Comparison of ENCODE assay signal across 8 mouse cellular contexts in the genomic region with DNA sequence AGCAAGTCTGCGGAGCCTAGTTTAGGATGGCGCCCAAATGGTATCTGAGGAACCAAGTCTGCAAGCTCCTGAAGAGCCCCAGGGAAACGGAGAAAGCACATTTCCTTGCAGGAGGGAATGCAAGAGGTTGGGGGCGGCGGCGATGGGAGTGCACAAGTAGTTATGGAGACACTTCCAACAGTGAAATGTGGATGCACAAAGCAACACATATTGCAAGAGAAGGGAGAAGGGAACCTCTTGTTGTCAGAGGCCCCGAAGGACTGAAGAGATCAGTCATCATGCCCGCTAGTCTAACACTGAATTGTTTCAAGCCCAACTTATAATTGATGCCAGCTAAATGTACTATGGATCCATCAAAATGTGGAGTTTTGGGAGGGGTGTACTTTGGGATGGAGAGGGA. TPM values are rescaled to one million over a fixed set of nuclear protein-coding genes. Genes with fewer than 3 reads are reported as not detected.
DNase-seq lines count a peak whose midpoint lies in the region; ATAC-seq and TF ChIP-seq lines count a peak whose summit lies in the region.

No protein-coding gene starts in this region.

- TF ChIP-seq CTCF in cerebellum, adult 2 months (IDR thresholded peaks at IDR 0.05; ENCODE audit: borderline replicate concordance, insufficient read depth, low read depth, low read length): no peak
- TF ChIP-seq CTCF in E14TG2a.4 (conservative IDR thresholded peaks at IDR 0.05; ENCODE audit: low read length): no peak

- H3K27me3 ChIP-seq in cerebellum, adult 2 months (ENCODE audit: control insufficient read depth, insufficient read depth, low read length): no peaks in the 10 kb centered on the region
- H3K27me3 ChIP-seq in E14TG2a.4 (ENCODE audit: insufficient read depth, low read length): peaks cover 26% of the 10 kb centered on the region
- H3K27me3 ChIP-seq in embryonic facial prominence, embryonic 11.5 days (ENCODE audit: control insufficient read depth, insufficient read depth, low read length): no peaks in the 10 kb centered on the region
- H3K27me3 ChIP-seq in limb, embryonic 11.5 days (ENCODE audit: control insufficient read depth, insufficient read depth, low read length): no peaks in the 10 kb centered on the region

- no peak for TF ChIP-seq POLR2A in cerebellum, adult 2 months (IDR thresholded peaks at IDR 0.05; ENCODE audit: borderline replicate concordance, insufficient read depth, low read length)

- no peak overlapping the region for H3K4me3 ChIP-seq in cerebellum, adult 2 months (replicated peaks; ENCODE audit: insufficient read depth, low read depth, low read length)
- peak overlapping the region; percentile 52 for H3K4me3 ChIP-seq in E14TG2a.4 (replicated peaks; ENCODE audit: low read length)
- H3K4me3 ChIP-seq in embryonic facial prominence, embryonic 11.5 days (ENCODE audit: low read depth, low read length): no peak overlapping the region
- no peak overlapping the region for H3K4me3 ChIP-seq in limb, embryonic 11.5 days (ENCODE audit: low read depth, low read length)

- 6% methylated on average over 8 of the region's 8 CpGs for WGBS in cerebellum, adult 2 months
- 28% methylated on average over 8 of the region's 8 CpGs for WGBS in embryonic facial prominence, embryonic 11.5 days
- WGBS in limb, embryonic 11.5 days: 38% methylated on average over 8 of the region's 8 CpGs

- ATAC-seq in embryonic facial prominence, embryonic 11.5 days (replicated peaks; ENCODE audit: insufficient number of reproducible peaks, low FRiP score, low TSS enrichment, low read depth): no peak
- ATAC-seq in limb, embryonic 11.5 days (ENCODE audit: insufficient number of reproducible peaks, low FRiP score, low TSS enrichment, low read depth): no peak
- no peak for ATAC-seq in megakaryocyte, adult 5-6 weeks (ENCODE audit: poor library complexity, severe bottlenecking)

- no peaks in the 10 kb centered on the region for H3K4me1 ChIP-seq in cerebellum, adult 2 months (ENCODE audit: control insufficient read depth, insufficient read depth, low read length)
- peaks cover 38% of the 10 kb centered on the region for H3K4me1 ChIP-seq in E14TG2a.4 (replicated peaks; ENCODE audit: low read depth, low read length)
- no peaks in the 10 kb centered on the region for H3K4me1 ChIP-seq in embryonic facial prominence, embryonic 11.5 days (ENCODE audit: control insufficient read depth, insufficient read depth, low read length)
- peaks cover 9% of the 10 kb centered on the region; the same call in 1 of the 2 replicates for H3K4me1 ChIP-seq in limb, embryonic 11.5 days (ENCODE audit: control insufficient read depth, insufficient read depth, low read length)

- 0 out of 2 replicates have a peak overlapping the region, but pooled peaks have one; percentile 23 for H3K9ac ChIP-seq in embryonic facial prominence, embryonic 11.5 days (replicated peaks; ENCODE audit: low read length)
- 0 out of 2 replicates have a peak overlapping the region, but pooled peaks have one; percentile 22 for H3K9ac ChIP-seq in limb, embryonic 11.5 days (ENCODE audit: low read length)

- H3K27ac ChIP-seq in cerebellum, adult 2 months (ENCODE audit: insufficient read depth, low read length): no peak overlapping the region
- H3K27ac ChIP-seq in embryonic facial prominence, embryonic 11.5 days (replicated peaks; ENCODE audit: low read depth, low read length): peak overlapping the region; percentile 44; the same call in 1 of the 2 replicates
- peak overlapping the region; percentile 49; the same call in 1 of the 2 replicates for H3K27ac ChIP-seq in limb, embryonic 11.5 days (replicated peaks; ENCODE audit: low read depth, low read length)

- H3K9me3 ChIP-seq in E14TG2a.4 (ENCODE audit: low read length): no peaks in the 10 kb centered on the region
- H3K9me3 ChIP-seq in embryonic facial prominence, embryonic 11.5 days (replicated peaks; ENCODE audit: control insufficient read depth, low read length): no peaks in the 10 kb centered on the region
- H3K9me3 ChIP-seq in limb, embryonic 11.5 days (ENCODE audit: control insufficient read depth, low read length): no peaks in the 10 kb centered on the region

- peak; percentile 14 to 23 for DNase-seq in cerebellum, adult 2 months
- DNase-seq in cerebellum, adult 11 months: no peak
- DNase-seq in embryonic facial prominence, embryonic 11.5 days (ENCODE audit: low spot score): peak; percentile 38
- DNase-seq in heart, postnatal 4 days: peak; percentile 23
- peak; percentile 46 for DNase-seq in limb, embryonic 11.5 days (ENCODE audit: low spot score)
- peak; percentile 52 for DNase-seq in retina, embryonic 14.5 days (ENCODE audit: low spot score)

- no peaks in the 10 kb centered on the region for H3K36me3 ChIP-seq in E14TG2a.4 (ENCODE audit: insufficient read depth, low read length)
- H3K36me3 ChIP-seq in embryonic facial prominence, embryonic 11.5 days (replicated peaks; ENCODE audit: control insufficient read depth, insufficient read depth, low read depth, low read length): no peaks in the 10 kb centered on the region
- no peaks in the 10 kb centered on the region for H3K36me3 ChIP-seq in limb, embryonic 11.5 days (ENCODE audit: control insufficient read depth, insufficient read depth, low read length)

- H3K4me2 ChIP-seq in embryonic facial prominence, embryonic 11.5 days (ENCODE audit: low read depth, low read length): peak overlapping the region; percentile 5; the same call in 1 of the 2 replicates
- H3K4me2 ChIP-seq in limb, embryonic 11.5 days (ENCODE audit: low read depth, severe bottlenecking): no peak overlapping the region

RNA-seq across cellular contexts. Expression of a gene that starts 33.9 kb away (rescaled TPM):
- polyA plus RNA-seq in cerebellum, adult 2 months (2012; rRNA removed): 38.5 and 44.6 TPM in 2 replicates
- 19.9 and 22.1 TPM in 2 replicates for polyA plus RNA-seq in embryonic facial prominence, embryonic 11.5 days (2014; fragmentation: Nextera tagmentation; extraction: Ambion mirVana)
- total RNA-seq in heart, postnatal 4 days (2021): 1 to 10 TPM; 3.2 to 3.7 TPM
- 3.9 and 4.0 TPM in 2 replicates for polyA plus RNA-seq in limb, embryonic 11.5 days (2014; fragmentation: Nextera tagmentation; extraction: Ambion mirVana)
- 0.18 TPM in 1 of 2 replicates, not detected in the other for total RNA-seq in megakaryocyte, adult 5-6 weeks (2015)
- 0.41 TPM in 1 of 2 replicates, not detected in the other for total RNA-seq in megakaryocyte, adult 5-6 weeks (2017)
